In the genomic region with DNA sequence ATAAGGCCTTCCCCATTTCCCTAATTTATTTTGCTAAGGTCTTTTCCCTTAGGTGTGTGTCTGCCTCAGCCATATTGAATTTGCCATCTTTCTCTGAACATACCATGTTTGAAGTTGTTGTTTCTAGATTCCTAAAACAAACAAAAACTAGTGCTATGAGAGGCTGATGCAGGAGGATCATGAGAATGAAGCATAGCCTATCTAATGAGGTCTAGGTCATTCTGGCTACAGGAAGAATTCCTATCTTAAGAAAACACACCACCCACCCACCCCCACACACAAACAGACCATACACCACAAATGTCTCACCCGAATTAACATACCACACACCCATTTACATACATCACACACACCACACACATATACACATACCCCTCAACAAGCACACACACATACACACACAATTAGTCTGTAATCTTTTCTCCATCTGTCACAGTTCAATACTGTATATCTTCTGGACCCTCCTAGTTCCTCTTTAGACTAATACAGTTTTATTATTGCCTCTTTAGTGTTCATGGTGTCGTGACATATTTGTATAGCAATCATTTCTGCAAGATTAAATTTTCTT, we compare ENCODE assay signal across 18 mouse cellular contexts. TPM values are rescaled to one million over a fixed set of nuclear protein-coding genes. Genes with fewer than 3 reads are reported as not detected.
DNase-seq lines count a peak whose midpoint lies in the region; ATAC-seq and TF ChIP-seq lines count a peak whose summit lies in the region.
"Had no signal": no experiment of that assay in that cellular context is flagged by ENCODE, and none has a peak within 500 bp of the region (broad histone marks: within the 10 kb centered on the region; RNA-seq: fewer than 3 reads in every experiment).

No protein-coding gene starts in this region.

- no peaks in the 10 kb centered on the region for H3K36me3 ChIP-seq in heart, embryonic 15.5 days
- H3K36me3 ChIP-seq in liver, embryonic 12.5 days, result no peaks in the 10 kb centered on the region
- H3K36me3 ChIP-seq in E14TG2a.4 (ENCODE audit: insufficient read depth, low read length), result peaks cover 13% of the 10 kb centered on the region
- no peaks in the 10 kb centered on the region for H3K36me3 ChIP-seq in forebrain, embryonic 14.5 days (ENCODE audit: control insufficient read depth, insufficient read depth, low read length)

- 73% methylated on average over 2 of the region's 2 CpGs for WGBS in heart, embryonic 15.5 days
- WGBS in liver, embryonic 12.5 days (ENCODE audit: insufficient replicate concordance), result 59% methylated on average over 2 of the region's 2 CpGs
- 93% methylated on average over 2 of the region's 2 CpGs for WGBS in forebrain, embryonic 14.5 days

- no peak for DNase-seq in heart, postnatal 4 days
- no peak for DNase-seq in liver
- no peak for DNase-seq in forebrain, embryonic 14.5 days (ENCODE audit: low spot score)
- DNase-seq in B cell, adult 2 months, result no peak
- DNase-seq in ovary, adult 18-20 months (ENCODE audit: low spot score), result no peak
- DNase-seq: cerebellum, postnatal 14 days; lung, adult 18-20 months had no signal

- H3K27ac ChIP-seq in heart, embryonic 15.5 days, result no peak overlapping the region
- no peak overlapping the region for H3K27ac ChIP-seq in liver, embryonic 12.5 days
- no peak overlapping the region for H3K27ac ChIP-seq in forebrain, embryonic 14.5 days (ENCODE audit: low read depth, low read length)

- TF ChIP-seq CTCF in E14TG2a.4 (conservative IDR thresholded peaks at IDR 0.05; ENCODE audit: low read length), result no peak

- no peak for ATAC-seq in heart, embryonic 15.5 days (replicated peaks; ENCODE audit: insufficient number of reproducible peaks, insufficient read depth, low FRiP score, low read depth)
- ATAC-seq in liver, embryonic 12.5 days, result no peak
- no peak for ATAC-seq in forebrain, embryonic 14.5 days

- no peaks in the 10 kb centered on the region for H3K9me3 ChIP-seq in heart, embryonic 15.5 days (replicated peaks)
- no peaks in the 10 kb centered on the region for H3K9me3 ChIP-seq in liver, embryonic 12.5 days (replicated peaks)
- H3K9me3 ChIP-seq in E14TG2a.4 (ENCODE audit: low read length), result no peaks in the 10 kb centered on the region
- H3K9me3 ChIP-seq in forebrain, embryonic 14.5 days (replicated peaks; ENCODE audit: control insufficient read depth, low read length), result no peaks in the 10 kb centered on the region

- no peak overlapping the region for H3K9ac ChIP-seq in heart, embryonic 15.5 days
- no peak overlapping the region for H3K9ac ChIP-seq in liver, embryonic 12.5 days
- H3K9ac ChIP-seq in forebrain, embryonic 14.5 days (ENCODE audit: low read length), result no peak overlapping the region

- no peak overlapping the region for H3K4me3 ChIP-seq in heart, embryonic 15.5 days
- H3K4me3 ChIP-seq in liver, embryonic 12.5 days, result peak overlapping the region; percentile 94; the same call in 1 of the 2 replicates
- H3K4me3 ChIP-seq in E14TG2a.4 (replicated peaks; ENCODE audit: low read length), result peak overlapping the region; percentile 99; the same call in 1 of the 2 replicates
- H3K4me3 ChIP-seq in forebrain, embryonic 14.5 days (ENCODE audit: low read depth, low read length), result 0 out of 2 replicates have a peak overlapping the region, but pooled peaks have one; percentile 97

- H3K27me3 ChIP-seq in heart, embryonic 15.5 days, result no peaks in the 10 kb centered on the region
- no peaks in the 10 kb centered on the region for H3K27me3 ChIP-seq in liver, embryonic 12.5 days (replicated peaks)
- no peaks in the 10 kb centered on the region for H3K27me3 ChIP-seq in E14TG2a.4 (ENCODE audit: insufficient read depth, low read length)
- H3K27me3 ChIP-seq in forebrain, embryonic 14.5 days (replicated peaks; ENCODE audit: control insufficient read depth, insufficient read depth, low read length), result no peaks in the 10 kb centered on the region

- peaks cover 22% of the 10 kb centered on the region for H3K4me1 ChIP-seq in heart, embryonic 15.5 days (replicated peaks)
- peaks cover 28% of the 10 kb centered on the region for H3K4me1 ChIP-seq in liver, embryonic 12.5 days
- H3K4me1 ChIP-seq in E14TG2a.4 (replicated peaks; ENCODE audit: low read depth, low read length), result peaks cover 31% of the 10 kb centered on the region
- peaks cover 10% of the 10 kb centered on the region for H3K4me1 ChIP-seq in forebrain, embryonic 14.5 days (ENCODE audit: control insufficient read depth, insufficient read depth, low read length)

- peak overlapping the region; percentile 81; the same call in 1 of the 2 replicates for H3K4me2 ChIP-seq in heart, embryonic 15.5 days
- peak overlapping the region; percentile 82 for H3K4me2 ChIP-seq in liver, embryonic 12.5 days
- H3K4me2 ChIP-seq in forebrain, embryonic 14.5 days (ENCODE audit: low read length), result no peak overlapping the region

RNA-seq across cellular contexts. Expression of a gene that starts 1.5 kb away (rescaled TPM):
- polyA plus RNA-seq in heart, embryonic 15.5 days (2015; fragmentation: Nextera tagmentation; extraction: Ambion mirVana), result 48.3 and 49.5 TPM in 2 replicates
- 10 to 100 TPM; 49.9 to 52.3 TPM for total RNA-seq in heart, postnatal 4 days (2021)
- polyA plus RNA-seq in liver, embryonic 12.5 days (2016; fragmentation: Nextera tagmentation; extraction: Ambion mirVana), result 58.9 and 59.7 TPM in 2 replicates
- 69.4 and 75.4 TPM in 2 replicates for polyA plus RNA-seq in forebrain, embryonic 14.5 days (2014; fragmentation: Nextera tagmentation; extraction: Ambion mirVana)

RNA-seq across cellular contexts. Expression of a gene that starts 9.8 kb away (rescaled TPM):
- polyA plus RNA-seq in heart, embryonic 15.5 days (2015; fragmentation: Nextera tagmentation; extraction: Ambion mirVana), result 12.3 and 13.9 TPM in 2 replicates
- total RNA-seq in heart, postnatal 4 days (2021), result 10 to 100 TPM in 1 of 2 experiments, 1 to 10 TPM in 1; 9.7 to 10.6 TPM
- polyA plus RNA-seq in liver, embryonic 12.5 days (2016; fragmentation: Nextera tagmentation; extraction: Ambion mirVana), result 6.1 and 6.9 TPM in 2 replicates
- 34.6 and 37.6 TPM in 2 replicates for polyA plus RNA-seq in forebrain, embryonic 14.5 days (2014; fragmentation: Nextera tagmentation; extraction: Ambion mirVana)

RNA-seq across cellular contexts. Expression of a gene that starts 45.4 kb away (rescaled TPM):
- 0.21 and 0.39 TPM in 2 replicates for polyA plus RNA-seq in heart, embryonic 15.5 days (2015; fragmentation: Nextera tagmentation; extraction: Ambion mirVana)
- total RNA-seq in heart, postnatal 4 days (2021), result not detected
- 0.05 and 0.15 TPM in 2 replicates for polyA plus RNA-seq in liver, embryonic 12.5 days (2016; fragmentation: Nextera tagmentation; extraction: Ambion mirVana)
- 0.10 and 0.30 TPM in 2 replicates for polyA plus RNA-seq in forebrain, embryonic 14.5 days (2014; fragmentation: Nextera tagmentation; extraction: Ambion mirVana)
- total RNA-seq: granulocyte monocyte progenitor cell, adult 5-6 weeks; layer of hippocampus, adult 8-10 months; left cerebral cortex, adult 8-10 months; megakaryocyte progenitor cell, adult 5-6 weeks had no signal
- polyA plus RNA-seq: spleen, adult 2 months had no signal

RNA-seq across cellular contexts. Expression of a gene that starts 47.9 kb away (rescaled TPM):
- 9.5 and 10.0 TPM in 2 replicates for polyA plus RNA-seq in heart, embryonic 15.5 days (2015; fragmentation: Nextera tagmentation; extraction: Ambion mirVana)
- 1 to 10 TPM; 6.9 to 7.1 TPM for total RNA-seq in heart, postnatal 4 days (2021)
- 18.2 and 18.8 TPM in 2 replicates for polyA plus RNA-seq in liver, embryonic 12.5 days (2016; fragmentation: Nextera tagmentation; extraction: Ambion mirVana)
- 22.8 and 23.0 TPM in 2 replicates for polyA plus RNA-seq in forebrain, embryonic 14.5 days (2014; fragmentation: Nextera tagmentation; extraction: Ambion mirVana)

RNA-seq across cellular contexts. Expression of a gene that starts 48.2 kb away (rescaled TPM):
- not detected in 2 replicates for polyA plus RNA-seq in heart, embryonic 15.5 days (2015; fragmentation: Nextera tagmentation; extraction: Ambion mirVana)
- total RNA-seq in heart, postnatal 4 days (2021), result not detected
- polyA plus RNA-seq in liver, embryonic 12.5 days (2016; fragmentation: Nextera tagmentation; extraction: Ambion mirVana), result 0.26 TPM in 1 of 2 replicates, not detected in the other
- 0.49 and 0.94 TPM in 2 replicates for polyA plus RNA-seq in forebrain, embryonic 14.5 days (2014; fragmentation: Nextera tagmentation; extraction: Ambion mirVana)
- total RNA-seq: layer of hippocampus, adult 8-10 months; left cerebral cortex, adult 8-10 months; megakaryocyte progenitor cell, adult 5-6 weeks had no signal
- polyA plus RNA-seq: heart, embryonic 14.5 days; intestine, embryonic 14.5 days; spleen, adult 2 months; stomach, embryonic 16.5 days had no signal
